Mouse (Mus musculus): ENCODE measurements around the gene Acer2. TPM values are rescaled to one million over a fixed set of nuclear protein-coding genes. Genes with fewer than 3 reads are reported as not detected.

Acer2 gene
- total RNA-seq, 2 experiments from 2014 or later, result 3.4 to 4.3 TPM

- DNase-seq (ENCODE audit: low spot score in 2 of 2), result no peak
Observed at GRCm38 (mm10) chr4:86886160-86886878, 12.1 kb downstream of the Acer2 start.

GRCm38 (mm10) chr4:86887879-86888278 lies 13.7 kb downstream of the Acer2 start:
- no peak for DNase-seq (ENCODE audit: low spot score in 2 of 2)

GRCm38 (mm10) chr4:86897411-86897810 lies 23.2 kb downstream of the Acer2 start:
- DNase-seq (ENCODE audit: low spot score in 2 of 2), result no peak

GRCm38 (mm10) chr4:86898791-86899474 lies 24.7 kb downstream of the Acer2 start:
- DNase-seq (ENCODE audit: low spot score in 2 of 2), result no peak

GRCm38 (mm10) chr4:86902351-86902750 lies 28.2 kb downstream of the Acer2 start:
- DNase-seq (ENCODE audit: low spot score in 2 of 2), result no peak

GRCm38 (mm10) chr4:86904969-86905368 lies 30.8 kb downstream of the Acer2 start:
- no peak for DNase-seq (ENCODE audit: low spot score in 2 of 2)

- no peak for DNase-seq (ENCODE audit: low spot score in 2 of 2)
Observed at GRCm38 (mm10) chr4:86905869-86906268, 31.7 kb downstream of the Acer2 start.

GRCm38 (mm10) chr4:86911576-86912341 lies 37.6 kb downstream of the Acer2 start:
- no peak for DNase-seq (ENCODE audit: low spot score in 2 of 2)

GRCm38 (mm10) chr4:86912757-86913156 lies 38.6 kb downstream of the Acer2 start:
- DNase-seq (ENCODE audit: low spot score in 2 of 2), result no peak

GRCm38 (mm10) chr4:86916062-86916461 lies 41.9 kb downstream of the Acer2 start:
- no peak for DNase-seq (ENCODE audit: low spot score in 2 of 2)

- DNase-seq (ENCODE audit: low spot score in 2 of 2), result no peak
Observed at GRCm38 (mm10) chr4:86923476-86924055, 49.4 kb downstream of the Acer2 start.

GRCm38 (mm10) chr4:86924804-86925458 lies 50.7 kb downstream of the Acer2 start:
- peak; percentile 82 to 89 for DNase-seq (ENCODE audit: low spot score in 2 of 2)

- DNase-seq (ENCODE audit: low spot score in 2 of 2), result no peak
Observed at GRCm38 (mm10) chr4:86926997-86927396, 52.8 kb downstream of the Acer2 start.

- no peak for DNase-seq (ENCODE audit: low spot score in 2 of 2)
Observed at GRCm38 (mm10) chr4:86930101-86930635, 56.0 kb downstream of the Acer2 start.

GRCm38 (mm10) chr4:86930636-86931456 lies 56.6 kb downstream of the Acer2 start:
- DNase-seq (ENCODE audit: low spot score in 2 of 2), result peak; percentile 31 to 40

GRCm38 (mm10) chr4:86933026-86933425 lies 58.8 kb downstream of the Acer2 start:
- no peak for DNase-seq (ENCODE audit: low spot score in 2 of 2)

- no peak for DNase-seq (ENCODE audit: low spot score in 2 of 2)
Observed at GRCm38 (mm10) chr4:86936217-86936616, 62.0 kb downstream of the Acer2 start.

- no peak for DNase-seq (ENCODE audit: low spot score in 2 of 2)
Observed at GRCm38 (mm10) chr4:86936706-86937105, 62.5 kb downstream of the Acer2 start.

- no peak for DNase-seq (ENCODE audit: low spot score in 2 of 2)
Observed at GRCm38 (mm10) chr4:86942656-86943055, 68.5 kb downstream of the Acer2 start.

- no peak for DNase-seq (ENCODE audit: low spot score in 2 of 2)
Observed at GRCm38 (mm10) chr4:86943296-86943695, 69.1 kb downstream of the Acer2 start.

Measured in layer of hippocampus, postnatal 14 days (tissue).